Mouse (Mus musculus) hindbrain, postnatal 0 days (tissue): ENCODE measurements at regions not wholly inside any gene's neighbourhood (a gene's known extent, or its start where the extent isn't known, plus 50 kb on each side); places are given as distances from the start of the nearest gene placed in this dataset.

Source experiments
- ATAC-seq: fragments of 200-750 bp; cut with Nextera tagmentation; 2 replicates; pipeline ENCODE4 v1.8.0; 2017; ENCODE audit warnings: mild to moderate bottlenecking, moderate TSS enrichment, moderate library complexity
- DNase-seq: peaks from one replicate; pipeline ENCODE4 v3.0.0-alpha.2; 2015; ENCODE audit warnings: low spot score
- H3K27ac ChIP-seq: fragments of 300-500 bp; sonication (generic); 2 replicates; pipeline ENCODE4 v1.5.1; 2014; ENCODE audit warnings: mild to moderate bottlenecking
- H3K27me3 ChIP-seq: fragments of 300-500 bp; sonication (generic); 2 replicates; pipeline ENCODE4 v1.6.1; 2014; ENCODE audit warnings: low read length, mixed read lengths; ENCODE audit not compliant: insufficient read depth
- H3K36me3 ChIP-seq: fragments of 300-500 bp; sonication (generic); 2 replicates; pipeline ENCODE4 v1.6.1; 2014; ENCODE audit warnings: low read length, mixed read lengths; ENCODE audit not compliant: insufficient read depth
- H3K4me1 ChIP-seq: fragments of 300-500 bp; sonication (generic); 2 replicates; pipeline ENCODE4 v1.6.1; 2014; ENCODE audit warnings: antibody characterized with exemption, low read length, mixed read lengths; ENCODE audit not compliant: insufficient read depth
- H3K4me2 ChIP-seq: fragments of 300-500 bp; sonication (generic); 2 replicates; pipeline ENCODE4 v1.6.1; 2014; ENCODE audit warnings: low read depth, mild to moderate bottlenecking, low read length, moderate library complexity, mixed read lengths
- H3K4me3 ChIP-seq: fragments of 300-500 bp; sonication (generic); 2 replicates; pipeline ENCODE4 v1.5.1; 2014; ENCODE audit warnings: low read length
- H3K9ac ChIP-seq: fragments of 300-500 bp; sonication (generic); replicated peaks from 2 replicates; pipeline ENCODE4 v1.6.1; 2014; ENCODE audit warnings: mild to moderate bottlenecking, low read length, moderate library complexity, mixed read lengths
- H3K9me3 ChIP-seq: fragments of 300-500 bp; sonication (generic); 2 replicates; pipeline ENCODE4 v1.6.1; 2016; ENCODE audit warnings: low read length, mixed read lengths
- CTCF ChIP-seq: IDR thresholded peaks from 2 replicates; pipeline ENCODE4 v1.5.1; 2016; ENCODE audit warnings: antibody characterized with exemption, control low read depth, low read depth
- WGBS: fragments of 180-500 bp; shearing (Covaris S2); extraction: QIAGEN DNeasy Blood & Tissue Kit; methylation state at CpG from one replicate; pipeline ENCODE4 v1.1.7; 2014; 5-methylcytosine and 5-hydroxymethylcytosine counted together

DNA sequence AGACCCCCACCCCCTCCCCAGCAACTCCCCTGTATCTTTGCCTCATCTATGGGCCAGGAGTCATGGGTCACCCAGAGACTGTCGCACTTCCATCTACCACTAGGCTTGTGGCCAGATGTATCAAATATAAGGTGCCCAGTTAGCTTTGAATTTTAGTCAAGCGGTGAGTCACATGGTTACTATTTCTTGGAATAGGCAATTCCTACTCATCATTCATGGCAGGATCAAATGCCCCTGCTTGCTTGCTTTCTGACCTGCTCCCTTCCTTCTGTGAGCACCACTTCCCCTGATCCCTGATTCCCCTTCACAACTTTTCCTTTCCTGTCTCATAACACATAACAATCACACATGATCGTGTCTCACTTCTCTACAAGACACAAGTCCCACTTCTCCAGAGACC is 288.2 kb upstream of the Jarid2 start:
- no peak for TF ChIP-seq CTCF
- H3K36me3 ChIP-seq, result no peaks in the 10 kb centered on the region
- no peak overlapping the region for H3K9ac ChIP-seq
- ATAC-seq (no peak), DNase-seq (no peak)
- no peak overlapping the region for H3K27ac ChIP-seq
- H3K4me1 ChIP-seq, result no peaks in the 10 kb centered on the region
- no peak overlapping the region for H3K4me3 ChIP-seq
- 81% methylated on average over 3 of the region's 3 CpGs for WGBS
- no peak overlapping the region for H3K4me2 ChIP-seq
- no peaks in the 10 kb centered on the region for H3K27me3 ChIP-seq
- H3K9me3 ChIP-seq, result no peaks in the 10 kb centered on the region

DNA sequence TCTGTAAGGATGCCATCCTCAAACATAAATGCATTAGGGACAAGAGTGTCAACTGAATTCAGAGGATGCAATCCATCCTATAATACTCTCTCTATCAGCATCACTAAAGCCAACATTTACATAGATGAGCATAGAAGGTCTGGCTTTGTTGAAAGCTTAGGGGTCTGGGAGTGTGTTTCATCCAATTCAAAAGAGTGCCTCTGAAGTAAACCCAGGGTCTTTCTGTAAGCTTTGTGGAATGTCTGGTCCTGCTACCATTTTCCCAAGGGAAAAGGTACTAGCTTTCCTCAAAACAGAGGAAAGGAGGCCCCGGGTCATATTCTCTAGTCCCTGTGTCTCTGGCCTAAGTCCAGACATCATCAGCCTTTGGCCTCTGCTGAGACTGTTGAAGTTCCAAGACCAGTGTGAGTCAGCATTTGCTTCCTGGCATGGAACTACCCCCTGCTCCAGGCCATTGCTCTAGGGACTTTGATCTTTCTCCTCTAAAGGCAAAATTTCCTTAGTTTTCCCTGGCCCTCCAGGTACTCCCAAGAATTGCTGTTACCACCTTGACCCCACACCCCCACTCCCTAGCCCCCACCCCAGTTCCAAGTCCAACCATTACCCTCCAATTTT is 280.0 kb upstream of the Jarid2 start:
- WGBS, result 85% methylated on average over 1 of the region's 1 CpGs
- TF ChIP-seq CTCF, result no peak
- Histone ChIP-seq H3K27me3 (no peaks in the 10 kb centered on the region), H3K36me3 (no peaks in the 10 kb centered on the region), H3K4me1 (no peaks in the 10 kb centered on the region), H3K4me3 (no peak overlapping the region), H3K27ac (no peak overlapping the region), H3K4me2 (no peak overlapping the region), H3K9me3 (no peaks in the 10 kb centered on the region), H3K9ac (no peak overlapping the region)
- no peak for DNase-seq
- ATAC-seq, result no peak

DNA sequence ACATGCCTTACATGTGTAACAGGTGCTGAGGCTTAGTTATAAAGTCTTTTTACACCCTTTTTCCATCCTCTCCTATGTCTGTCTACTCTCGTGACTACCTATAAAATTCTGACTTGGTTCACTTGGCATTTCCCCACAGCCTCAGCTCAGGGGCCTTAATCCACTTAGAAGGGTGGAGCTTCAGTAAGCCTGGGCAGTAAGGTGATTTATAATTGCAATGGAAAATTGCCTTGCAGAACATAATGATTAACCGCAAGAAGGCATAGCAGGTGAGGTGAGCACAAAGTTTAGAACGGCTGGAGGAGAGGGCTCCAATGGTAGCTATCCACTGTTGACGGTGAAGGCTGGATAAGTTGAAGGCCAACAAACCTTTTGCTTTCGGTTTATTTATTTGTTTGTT is 278.1 kb upstream of the Jarid2 start:
- Histone ChIP-seq H3K4me2 (no peak overlapping the region), H3K27me3 (no peaks in the 10 kb centered on the region), H3K4me1 (no peaks in the 10 kb centered on the region), H3K9me3 (no peaks in the 10 kb centered on the region), H3K4me3 (no peak overlapping the region), H3K9ac (no peak overlapping the region), H3K36me3 (no peaks in the 10 kb centered on the region), H3K27ac (no peak overlapping the region)
- 89% methylated on average over 5 of the region's 5 CpGs for WGBS
- TF ChIP-seq CTCF, result no peak
- DNase-seq, result no peak
- no peak for ATAC-seq

DNA sequence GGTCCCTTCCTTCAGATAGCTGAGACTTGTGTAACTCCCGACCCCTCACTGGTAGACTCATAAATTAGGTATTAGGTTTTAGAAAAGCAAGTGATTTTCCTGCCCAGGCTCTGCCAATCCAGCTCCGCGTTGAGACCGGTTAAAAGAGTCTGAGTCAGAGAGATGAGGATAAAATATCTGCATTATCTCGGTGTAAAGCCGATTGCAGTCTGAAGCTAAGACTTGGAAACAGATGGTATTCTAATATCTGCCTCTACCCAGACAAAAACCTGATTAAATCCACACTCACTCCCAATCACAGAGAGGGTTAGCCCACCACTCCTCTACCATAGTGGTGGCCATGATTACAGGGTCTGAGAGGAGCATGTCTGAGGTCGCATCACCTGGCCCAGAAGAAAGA is 276.1 kb upstream of the Jarid2 start:
- Histone ChIP-seq H3K4me3 (no peak overlapping the region), H3K9me3 (no peaks in the 10 kb centered on the region), H3K27ac (no peak overlapping the region), H3K4me2 (no peak overlapping the region), H3K36me3 (no peaks in the 10 kb centered on the region), H3K27me3 (no peaks in the 10 kb centered on the region), H3K9ac (no peak overlapping the region), H3K4me1 (no peaks in the 10 kb centered on the region)
- ATAC-seq (no peak), DNase-seq (no peak)
- WGBS, result 65% methylated on average over 7 of the region's 7 CpGs
- no peak for TF ChIP-seq CTCF

DNA sequence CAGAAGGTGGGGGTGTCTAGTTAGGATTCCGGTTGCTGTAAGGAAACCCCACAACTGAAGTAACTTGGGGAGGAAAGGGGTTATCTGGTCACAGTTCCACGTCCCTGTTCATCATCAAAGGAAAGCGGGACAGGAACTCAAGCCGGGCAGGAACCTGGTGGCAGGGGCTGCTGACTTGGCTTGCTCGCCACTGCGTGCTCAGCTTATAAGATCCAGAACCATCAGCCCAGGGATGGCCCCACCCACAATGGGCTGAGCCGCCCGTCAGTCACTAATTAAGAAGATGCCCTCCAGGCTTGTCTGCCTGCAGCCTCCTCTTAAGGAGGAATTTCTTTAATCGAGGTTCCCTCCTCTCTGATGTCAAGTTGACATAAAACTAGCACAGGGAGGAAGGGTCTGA is 275.1 kb upstream of the Jarid2 start:
- no peak for ATAC-seq
- 38% methylated on average over 9 of the region's 9 CpGs for WGBS

DNA sequence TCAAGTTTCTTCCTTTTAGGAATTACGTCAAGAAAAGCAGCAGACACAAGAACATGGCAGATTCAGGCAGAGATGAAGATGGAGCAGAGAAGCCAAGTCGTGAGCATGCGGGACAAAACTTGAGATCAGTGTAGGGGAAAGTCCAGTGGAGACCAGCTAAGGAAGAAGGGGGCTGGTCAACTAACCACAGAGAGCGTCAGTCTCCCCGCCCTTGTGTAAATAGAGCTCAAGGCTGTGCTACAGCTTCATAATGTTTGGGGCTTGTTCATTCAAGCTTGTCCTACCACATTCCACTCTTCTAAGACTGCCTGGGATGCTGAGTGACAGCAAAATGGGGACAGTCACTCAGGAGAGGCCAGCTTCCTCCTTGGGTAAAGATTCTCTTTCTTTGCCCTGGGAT is 274.1 kb upstream of the Jarid2 start:
- 69% methylated on average over 5 of the region's 5 CpGs for WGBS
- Histone ChIP-seq H3K27ac (no peak overlapping the region), H3K4me1 (no peaks in the 10 kb centered on the region), H3K9me3 (no peaks in the 10 kb centered on the region), H3K36me3 (no peaks in the 10 kb centered on the region), H3K4me3 (no peak overlapping the region), H3K4me2 (no peak overlapping the region), H3K9ac (no peak overlapping the region), H3K27me3 (no peaks in the 10 kb centered on the region)
- DNase-seq, result no peak
- TF ChIP-seq CTCF, result no peak
- no peak for ATAC-seq

More for the DNA sequence above, 275.1 kb upstream of the Jarid2 start:
- Histone ChIP-seq H3K4me1 (no peaks in the 10 kb centered on the region), H3K9ac (no peak overlapping the region), H3K9me3 (no peaks in the 10 kb centered on the region), H3K36me3 (no peaks in the 10 kb centered on the region), H3K4me2 (no peak overlapping the region), H3K27ac (no peak overlapping the region), H3K4me3 (no peak overlapping the region), H3K27me3 (no peaks in the 10 kb centered on the region)
- no peak for TF ChIP-seq CTCF
- DNase-seq, result no peak

DNA sequence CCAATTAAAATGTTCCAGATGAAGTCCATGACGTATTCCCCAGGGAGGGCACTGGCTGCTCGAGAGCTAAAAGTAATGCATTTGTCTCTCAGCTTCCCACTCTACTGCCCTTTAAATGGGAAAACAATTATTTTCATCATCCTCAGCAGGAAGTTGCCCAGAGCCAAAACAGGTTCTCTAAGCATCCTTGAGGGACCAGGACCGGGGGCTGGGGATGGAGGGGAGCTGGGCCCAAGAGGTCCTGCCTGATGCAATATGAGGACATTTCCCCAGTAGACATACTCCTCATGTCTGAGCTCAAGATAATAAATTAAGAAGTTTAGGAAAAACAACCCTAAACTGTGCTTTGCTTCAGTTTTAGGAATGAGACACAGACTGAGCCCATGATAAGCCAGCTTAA is 270.5 kb upstream of the Jarid2 start:
- H3K4me3 ChIP-seq, result no peak overlapping the region
- TF ChIP-seq CTCF, result no peak
- H3K36me3 ChIP-seq, result no peaks in the 10 kb centered on the region
- no peak overlapping the region for H3K4me2 ChIP-seq
- no peak overlapping the region for H3K27ac ChIP-seq
- 50% methylated on average over 3 of the region's 3 CpGs for WGBS
- H3K9ac ChIP-seq, result no peak overlapping the region
- ATAC-seq, result no peak
- H3K27me3 ChIP-seq, result no peaks in the 10 kb centered on the region
- peak; percentile 40 for DNase-seq
- no peaks in the 10 kb centered on the region for H3K9me3 ChIP-seq
- no peaks in the 10 kb centered on the region for H3K4me1 ChIP-seq
